Mouse (Mus musculus): Measurements from ENCODE around the gene Gm21719. TPM values are rescaled to one million over a fixed set of nuclear protein-coding genes. Genes with fewer than 3 reads are reported as not detected.

Gm21719 gene
- polyA plus RNA-seq (2014; fragmentation: Illumina TruSeq; extraction: RNeasy Lipid Tissue Mini Kit (QIAGEN cat#74804); ENCODE audit: low read depth, low replicate concordance), result not detected

GRCm38 (mm10) chrY:6682772-6683171 lies at the start of gene Gm21719:
Gene Gm21719 (minus strand): TSS chrY:6682872.

Other genes with a start within 250 kb of the Gm21719 start
- not detected for gene Gm28919, start 99.3 kb downstream of the Gm21719 start, polyA plus RNA-seq (2014; fragmentation: Illumina TruSeq; extraction: RNeasy Lipid Tissue Mini Kit (QIAGEN cat#74804); ENCODE audit: low read depth, low replicate concordance)
- not detected for gene Gm20830, start 235.4 kb upstream of the Gm21719 start, polyA plus RNA-seq (2014; fragmentation: Illumina TruSeq; extraction: RNeasy Lipid Tissue Mini Kit (QIAGEN cat#74804); ENCODE audit: low read depth, low replicate concordance)